Mouse (Mus musculus) stomach, embryonic 15.5 days (tissue): Measurements from ENCODE around the gene Foxr2. TPM values are rescaled to one million over a fixed set of nuclear protein-coding genes. Genes with fewer than 3 reads are reported as not detected.

Experiments
- ATAC-seq: fragments of 200-750 bp; cut with Nextera tagmentation; 2 replicates; pipeline ENCODE4 v1.8.0; 2017; ENCODE audit warnings: low read depth, moderate number of reproducible peaks, moderate TSS enrichment; ENCODE audit not compliant: insufficient read depth, low FRiP score
- H3K27ac ChIP-seq: fragments of 300-500 bp; sonication (generic); 2 replicates; pipeline ENCODE4 v1.5.1; 2015; ENCODE audit warnings: mild to moderate bottlenecking, inconsistent platforms
- H3K27me3 ChIP-seq: fragments of 300-500 bp; sonication (generic); replicated peaks from 2 replicates; pipeline ENCODE4 v1.6.1; 2015; ENCODE audit warnings: inconsistent platforms
- H3K36me3 ChIP-seq: fragments of 300-500 bp; sonication (generic); 2 replicates; pipeline ENCODE4 v1.6.1; 2015; ENCODE audit warnings: inconsistent platforms
- H3K4me1 ChIP-seq: fragments of 300-500 bp; sonication (generic); 2 replicates; pipeline ENCODE4 v1.6.1; 2015; ENCODE audit warnings: inconsistent platforms
- H3K4me2 ChIP-seq: fragments of 300-500 bp; sonication (generic); 2 replicates; pipeline ENCODE4 v1.6.1; 2015; ENCODE audit warnings: mild to moderate bottlenecking, inconsistent platforms
- H3K4me3 ChIP-seq: fragments of 300-500 bp; sonication (generic); replicated peaks from 2 replicates; pipeline ENCODE4 v1.5.1; 2015; ENCODE audit warnings: inconsistent platforms
- H3K9ac ChIP-seq: fragments of 300-500 bp; sonication (generic); 2 replicates; pipeline ENCODE4 v1.6.1; 2015; ENCODE audit warnings: inconsistent platforms
- H3K9me3 ChIP-seq: fragments of 300-500 bp; sonication (generic); 2 replicates; pipeline ENCODE4 v1.6.1; 2016; ENCODE audit warnings: inconsistent platforms
- WGBS: fragments of 180-500 bp; shearing (Covaris S2); methylation state at CpG from one replicate; pipeline ENCODE4 v1.1.7; 2015; 5-methylcytosine and 5-hydroxymethylcytosine counted together
- polyA plus RNA-seq: library from polyadenylated mRNA; unstranded; fragments of >200 nt; fragmentation: Nextera tagmentation; extraction: Ambion mirVana; gene quantifications from 2 replicates; pipeline ENCODE4 v1.2.1, GENCODE M21; 2015

Gene Foxr2
- polyA plus RNA-seq = 0.04 TPM in 1 of 2 replicates, not detected in the other

DNA sequence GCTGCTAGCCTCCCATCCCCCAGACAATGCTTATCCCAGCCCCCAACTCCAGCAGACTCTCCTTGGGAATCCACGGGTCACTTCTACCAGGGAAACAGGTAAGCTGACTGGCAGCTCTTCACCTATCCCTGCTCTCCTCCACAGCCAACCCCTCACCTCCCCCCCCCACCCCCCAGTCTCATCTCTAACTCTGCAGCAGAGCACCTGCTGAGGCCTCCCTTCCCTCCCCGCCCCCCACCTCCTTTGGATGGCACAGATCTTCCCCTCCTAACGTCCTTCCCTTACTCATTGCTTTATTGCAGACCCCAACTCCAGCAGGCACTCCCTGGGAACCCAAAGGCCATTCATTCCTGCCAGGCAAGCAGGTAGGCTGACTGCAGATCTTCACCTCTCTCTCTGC lies at the start of gene Foxr2:
Gene Foxr2 (plus strand): TSS at position 301 of the 400 bp plus-strand sequence.
- H3K9ac ChIP-seq = no peak within 1 kb of the TSS
- no peaks in the 10 kb centered on the region for H3K9me3 ChIP-seq
- H3K4me3 ChIP-seq = no peak within 1 kb of the TSS
- no peak for ATAC-seq
- H3K36me3 ChIP-seq = no peaks in the 10 kb centered on the region
- 0 out of 2 replicates have a peak, but pooled peaks cover 4% of the 10 kb centered on the region for H3K27me3 ChIP-seq
- H3K4me2 ChIP-seq = no peak within 1 kb of the TSS
- H3K27ac ChIP-seq = no peak within 1 kb of the TSS
- H3K4me1 ChIP-seq = no peaks in the 10 kb centered on the region
- WGBS = 19% methylated on average over 3 of the region's 3 CpGs

DNA sequence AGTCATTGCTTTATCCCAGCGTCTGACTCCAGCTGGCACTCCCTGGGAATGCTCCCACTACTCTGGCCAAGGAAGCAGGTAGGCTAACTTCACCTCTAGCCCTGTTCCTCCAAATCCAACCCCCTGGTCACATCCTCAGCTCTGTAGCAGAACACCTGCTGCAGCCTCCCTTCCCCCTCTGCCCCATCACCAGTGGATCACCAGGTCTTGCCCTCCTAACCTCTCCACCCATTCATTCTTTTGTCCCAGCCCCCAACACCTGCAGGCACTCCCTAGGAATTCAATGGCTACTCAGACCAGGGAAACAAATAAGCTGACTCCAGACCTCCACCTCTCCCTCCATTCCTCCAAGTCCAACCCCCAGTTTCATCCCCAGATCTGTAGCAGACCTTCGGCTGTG lies 427 bp downstream of the Foxr2 start:
- 0 out of 2 replicates have a peak, but pooled peaks cover 4% of the 10 kb centered on the region for H3K27me3 ChIP-seq
- H3K4me3 ChIP-seq = no peak overlapping the region
- H3K4me2 ChIP-seq = no peak overlapping the region
- no peak overlapping the region for H3K9ac ChIP-seq
- no peaks in the 10 kb centered on the region for H3K4me1 ChIP-seq
- no peak for ATAC-seq
- H3K9me3 ChIP-seq = no peaks in the 10 kb centered on the region
- H3K27ac ChIP-seq = no peak overlapping the region
- H3K36me3 ChIP-seq = no peaks in the 10 kb centered on the region
- WGBS = 48% methylated on average over 2 of the region's 2 CpGs

DNA sequence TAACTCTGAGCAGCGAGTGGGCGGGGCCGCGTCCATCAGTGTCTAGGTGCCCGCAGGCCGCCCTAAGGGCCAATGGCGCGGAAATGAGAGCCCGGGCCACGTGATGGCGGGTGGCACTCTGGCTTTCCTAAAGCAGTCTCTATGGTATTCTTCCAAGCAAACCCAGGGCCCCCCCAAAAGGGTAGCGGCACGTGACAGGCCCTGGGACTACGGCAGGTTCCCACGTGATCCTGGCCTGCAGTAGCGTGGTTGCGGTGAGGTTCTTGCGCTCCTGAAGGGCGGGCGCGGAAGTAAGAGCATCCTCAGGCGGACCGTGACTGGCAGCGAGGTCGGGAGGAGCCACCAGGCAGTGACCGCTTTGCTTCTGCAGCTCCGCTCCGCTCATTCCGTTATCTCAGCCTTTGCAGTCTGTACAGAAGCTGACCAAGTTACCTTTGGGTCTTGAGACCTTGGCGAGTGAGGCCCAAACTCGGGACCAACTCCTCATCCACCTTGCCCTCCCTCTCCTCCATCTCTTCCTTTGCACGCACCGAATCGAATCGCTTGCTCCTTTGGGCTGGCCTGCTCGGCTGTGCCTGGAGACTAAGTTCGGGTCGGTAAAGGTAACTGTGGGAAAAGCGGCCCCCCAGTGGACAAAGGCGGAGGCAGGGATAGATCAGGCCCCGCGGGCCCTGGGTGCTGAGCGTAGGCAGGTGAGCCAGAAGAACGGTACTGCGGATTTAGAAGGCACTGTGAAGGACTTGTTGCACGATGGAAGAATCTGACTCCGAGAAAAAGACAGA lies 21.3 kb downstream of the Foxr2 start, which contains the start of gene Rragb:
Gene Rragb (plus strand): TSS at position 248 of the 782 bp plus-strand sequence.
- Histone ChIP-seq H3K27me3 (no peaks in the 10 kb centered on the region), H3K36me3 (no peaks in the 10 kb centered on the region), H3K9ac (no peak within 1 kb of the TSS), H3K27ac (no peak within 1 kb of the TSS), H3K4me3 (peak within 1 kb of the TSS; percentile 45), H3K4me2 (peak within 1 kb of the TSS; percentile 62), H3K4me1 (no peaks in the 10 kb centered on the region), H3K9me3 (no peaks in the 10 kb centered on the region)
- peak; percentile 97 for ATAC-seq
- WGBS = 16% methylated on average over 47 of the region's 47 CpGs

DNA sequence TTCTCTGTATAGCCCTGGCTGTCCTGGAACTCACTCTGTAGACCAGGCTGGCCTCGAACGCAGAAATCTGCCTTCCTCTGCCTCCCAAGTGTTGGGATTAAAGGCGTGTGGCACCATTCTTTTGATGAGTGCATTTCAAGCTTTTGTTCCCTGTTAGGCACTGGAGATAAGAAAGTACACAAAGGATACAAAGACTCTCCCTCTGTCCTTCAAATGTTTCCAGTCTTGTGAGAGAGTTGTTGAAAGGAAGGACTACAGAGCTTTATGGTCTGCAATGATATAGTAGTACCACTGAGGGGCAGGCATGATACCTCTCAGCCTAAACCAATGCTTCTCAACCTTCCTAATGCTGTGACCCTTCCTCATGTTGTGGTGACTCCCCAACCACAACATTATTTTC lies 24.1 kb downstream of the Foxr2 start:
- no peak overlapping the region for H3K4me2 ChIP-seq
- H3K4me3 ChIP-seq = no peak overlapping the region
- no peaks in the 10 kb centered on the region for H3K36me3 ChIP-seq
- no peaks in the 10 kb centered on the region for H3K9me3 ChIP-seq
- H3K27ac ChIP-seq = no peak overlapping the region
- no peak overlapping the region for H3K9ac ChIP-seq
- no peaks in the 10 kb centered on the region for H3K27me3 ChIP-seq
- ATAC-seq = no peak
- 61% methylated on average over 3 of the region's 3 CpGs for WGBS
- H3K4me1 ChIP-seq = no peaks in the 10 kb centered on the region

DNA sequence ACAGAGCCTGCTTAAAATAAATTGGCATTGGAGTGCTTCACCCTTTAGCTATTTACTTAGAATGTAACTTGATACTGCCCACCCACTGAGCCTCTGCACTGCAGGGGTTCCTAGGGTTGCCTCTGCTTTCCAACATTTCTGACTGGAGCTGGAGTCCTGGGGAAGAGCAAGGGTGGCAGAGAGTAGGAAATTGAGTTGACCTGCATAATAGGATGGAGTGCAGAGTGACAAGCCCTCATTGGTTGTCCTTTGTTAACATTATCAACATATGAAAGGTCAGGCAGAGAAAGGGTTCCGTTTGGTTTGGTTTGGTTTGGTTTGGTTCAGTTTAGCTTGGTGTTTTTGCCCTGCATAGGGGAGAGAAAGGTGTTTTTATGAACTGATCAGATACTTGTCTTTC lies 33.2 kb downstream of the Foxr2 start:
- H3K4me1 ChIP-seq = no peaks in the 10 kb centered on the region

DNA sequence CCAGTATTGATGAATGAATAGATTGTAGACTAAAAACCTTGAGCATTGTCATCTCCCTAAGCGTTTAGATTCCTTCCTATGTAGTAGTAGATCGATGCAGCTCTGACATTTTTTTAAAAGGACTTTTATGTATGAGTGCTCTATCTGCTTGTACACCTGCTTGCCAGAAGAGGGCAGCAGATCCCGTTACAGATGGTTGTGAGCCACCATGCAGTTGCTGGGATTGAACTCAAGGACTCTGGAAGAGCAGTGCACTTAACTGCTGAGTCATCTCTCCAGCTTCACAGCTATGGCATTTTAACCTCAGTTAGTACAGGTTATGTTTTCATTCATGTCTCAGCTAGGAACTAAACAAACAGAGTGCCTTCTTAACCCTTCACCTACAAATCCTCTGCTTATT lies 36.7 kb downstream of the Foxr2 start:
- Histone ChIP-seq H3K27ac (no peak overlapping the region), H3K36me3 (no peaks in the 10 kb centered on the region), H3K9me3 (no peaks in the 10 kb centered on the region), H3K9ac (no peak overlapping the region), H3K4me2 (no peak overlapping the region), H3K27me3 (no peaks in the 10 kb centered on the region), H3K4me3 (no peak overlapping the region), H3K4me1 (no peaks in the 10 kb centered on the region)
- ATAC-seq = no peak
- WGBS = 47% methylated on average over 3 of the region's 3 CpGs

More for the DNA sequence above, 33.2 kb downstream of the Foxr2 start:
- Histone ChIP-seq H3K9me3 (no peaks in the 10 kb centered on the region), H3K27me3 (no peaks in the 10 kb centered on the region), H3K4me3 (no peak overlapping the region), H3K36me3 (no peaks in the 10 kb centered on the region), H3K4me2 (no peak overlapping the region), H3K27ac (no peak overlapping the region), H3K9ac (no peak overlapping the region)
- WGBS = 33% methylated on average over 1 of the region's 1 CpGs
- ATAC-seq = no peak

DNA sequence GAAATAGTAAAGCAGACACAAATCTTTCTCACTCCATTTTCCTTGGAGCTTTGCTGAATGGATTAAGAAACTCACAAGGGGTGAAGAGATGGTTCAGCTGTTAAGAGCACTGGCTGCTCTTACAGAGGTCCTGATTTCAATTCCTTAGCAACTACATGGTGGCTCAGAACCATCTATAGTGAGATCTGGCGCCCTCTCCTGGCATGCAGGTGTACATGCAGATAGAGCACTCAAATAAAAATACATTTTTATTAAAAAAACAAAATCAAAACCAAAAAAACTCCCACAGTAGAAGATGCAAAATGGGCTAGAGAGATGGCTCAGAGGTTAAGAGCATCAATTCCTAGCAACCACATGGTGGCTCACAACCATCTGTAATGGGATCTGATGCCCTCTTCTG lies 56.2 kb downstream of the Foxr2 start:
- ATAC-seq = no peak
- Histone ChIP-seq H3K36me3 (no peaks in the 10 kb centered on the region), H3K4me1 (no peaks in the 10 kb centered on the region), H3K4me3 (no peak overlapping the region), H3K9me3 (no peaks in the 10 kb centered on the region), H3K9ac (no peak overlapping the region), H3K27me3 (no peaks in the 10 kb centered on the region), H3K4me2 (no peak overlapping the region), H3K27ac (no peak overlapping the region)
- 19% methylated on average over 1 of the region's 1 CpGs for WGBS

DNA sequence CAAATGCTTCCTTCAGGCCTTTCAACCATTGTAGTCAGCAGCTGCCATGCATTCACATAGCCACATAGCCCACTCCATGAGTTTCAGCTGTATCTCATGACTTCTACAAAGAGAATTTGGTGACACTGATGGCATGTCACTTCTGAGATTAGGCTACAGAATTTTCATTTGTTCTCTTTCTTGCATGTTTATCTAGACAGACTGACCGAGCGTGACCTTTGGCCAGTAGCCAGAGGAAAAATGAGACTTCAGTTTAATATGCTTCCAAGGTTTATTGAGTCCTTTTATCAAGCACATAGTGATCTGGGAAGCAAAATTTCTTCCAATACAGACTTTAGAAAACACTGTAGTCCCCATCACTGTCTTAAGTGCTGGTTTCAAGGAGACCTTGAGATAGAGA lies 63.6 kb downstream of the Foxr2 start:
- no peaks in the 10 kb centered on the region for H3K4me1 ChIP-seq
- H3K27ac ChIP-seq = no peak overlapping the region
- no peaks in the 10 kb centered on the region for H3K9me3 ChIP-seq
- WGBS = 73% methylated on average over 2 of the region's 2 CpGs
- H3K27me3 ChIP-seq = no peaks in the 10 kb centered on the region
- H3K4me2 ChIP-seq = no peak overlapping the region
- H3K4me3 ChIP-seq = no peak overlapping the region
- ATAC-seq = no peak
- H3K9ac ChIP-seq = no peak overlapping the region
- H3K36me3 ChIP-seq = no peaks in the 10 kb centered on the region

Other genes with a start within 250 kb of the Foxr2 start
- gene Usp51, start 112.3 kb upstream of the Foxr2 start, polyA plus RNA-seq = 1.1 and 1.2 TPM in 2 replicates
- gene Mageh1, start 81.2 kb upstream of the Foxr2 start, polyA plus RNA-seq = 41.6 and 47.4 TPM in 2 replicates
- 2.0 and 2.6 TPM in 2 replicates for gene Rragb, start 21.2 kb downstream of the Foxr2 start, polyA plus RNA-seq
- gene Klf8, start 118.7 kb downstream of the Foxr2 start, polyA plus RNA-seq = 1.1 and 1.2 TPM in 2 replicates